Mouse (Mus musculus): ENCODE measurements around the gene Efna2.

The Efna2 gene

GRCm38 (mm10) chr10:80227166-80227539 is 47.9 kb downstream of the Efna2 start:
- no peak for DNase-seq (ENCODE audit: low read depth, low spot score)

- no peak for DNase-seq (ENCODE audit: low read depth, low spot score)
Observed at GRCm38 (mm10) chr10:80227877-80228775, 48.8 kb downstream of the Efna2 start.

GRCm38 (mm10) chr10:80236145-80236825 is 57.0 kb downstream of the Efna2 start:
- no peak for DNase-seq (ENCODE audit: low read depth, low spot score)

GRCm38 (mm10) chr10:80237020-80237419 is 57.7 kb downstream of the Efna2 start:
- no peak for DNase-seq (ENCODE audit: low read depth, low spot score)

- no peak for DNase-seq (ENCODE audit: low read depth, low spot score)
Observed at GRCm38 (mm10) chr10:80238306-80238705, 59.0 kb downstream of the Efna2 start.
